Mouse (Mus musculus) testis, adult 2 months (tissue): Measurements from ENCODE around the gene Dync2li1.

Source experiments
- CTCF ChIP-seq: fragments of 200-500 bp; IDR thresholded peaks from 2 replicates; pipeline ENCODE4 v1.5.1; 2012; ENCODE audit warnings: low read depth, mild to moderate bottlenecking, inconsistent platforms, low read length, moderate library complexity; ENCODE audit not compliant: control insufficient read depth, insufficient read depth, insufficient replicate concordance
- POLR2A ChIP-seq: fragments of 200-500 bp; IDR thresholded peaks from 2 replicates; pipeline ENCODE4 v1.6.1; 2012; ENCODE audit warnings: low read depth, mild to moderate bottlenecking, inconsistent platforms, low read length, moderate library complexity; ENCODE audit not compliant: control insufficient read depth

DNA sequence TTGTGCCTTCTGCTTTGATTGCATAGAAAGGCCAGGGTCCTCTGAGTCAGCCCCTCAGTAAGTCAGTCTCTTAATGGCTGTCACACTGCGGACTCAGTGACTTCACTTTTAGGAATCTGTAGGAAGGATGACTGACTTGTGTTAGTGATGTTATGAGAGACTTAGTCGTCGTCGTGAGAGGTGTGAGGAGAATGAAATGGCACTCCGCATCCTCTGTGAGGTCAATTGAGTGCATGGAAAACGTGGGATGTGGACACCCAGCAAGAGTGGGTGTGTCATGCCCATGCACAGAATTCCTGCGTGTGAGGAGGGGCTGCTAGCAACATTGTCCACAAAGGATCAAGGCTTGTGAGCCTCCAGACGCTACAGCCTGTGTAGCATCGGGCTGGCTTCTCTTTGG, 2.3 kb downstream of the Dync2li1 start:
- TF ChIP-seq CTCF (no peak), POLR2A (no peak)
